ENCODE assay signal across 22 mouse cellular contexts in genomic region chr2:60804763-60805162, GRCm38 (mm10).
DNase-seq lines count a peak whose midpoint lies in the region; ATAC-seq lines count a peak whose summit lies in the region.
"Had no signal": no experiment of that assay in that cellular context is flagged by ENCODE, and none has a peak within 500 bp of the region (broad histone marks: within the 10 kb centered on the region; RNA-seq: fewer than 3 reads in every experiment).

No protein-coding gene starts in this region.

- intact Hi-C loops in heart, postnatal 25 days (cut with DNase I), result loop anchor here (5.0 kb wide), 3 partner anchors 98 to 648 kb away; no protein-coding TSS in a partner anchor
- intact Hi-C loops in left cerebral cortex, postnatal 25 days (cut with DNase I), result loop anchor here (5.0 kb wide), 2 partner anchors 158 to 648 kb away; partner anchors contain the start of gene Rbms1

- no peak for ATAC-seq in embryonic facial prominence, embryonic 13.5 days (ENCODE audit: insufficient number of reproducible peaks, insufficient read depth, low FRiP score, low TSS enrichment, low read depth)
- no peak for ATAC-seq in heart, embryonic 16.5 days (replicated peaks; ENCODE audit: extremely low read depth, insufficient read depth, low FRiP score)
- no peak for ATAC-seq in limb, embryonic 12.5 days (ENCODE audit: insufficient number of reproducible peaks, insufficient read depth, low FRiP score, low TSS enrichment, low read depth)
- ATAC-seq: activated CD4-positive, CD25-positive, alpha-beta regulatory T cell, adult 4 months; CD4-positive, CD25-positive, alpha-beta regulatory T cell, adult 4 months; forebrain, embryonic 15.5 days; intestine, embryonic 15.5 days had no signal

- no peak for DNase-seq in embryonic facial prominence, embryonic 10.5 days (ENCODE audit: low spot score)
- DNase-seq in heart, postnatal 25 days (ENCODE audit: low spot score), result no peak
- no peak for DNase-seq in limb, embryonic 10.5 days (ENCODE audit: low spot score)
- DNase-seq in left cerebral cortex, postnatal 25 days (ENCODE audit: low spot score in 2 of 2), result no peak
- no peak for DNase-seq in retina, embryonic 14.5 days (ENCODE audit: low spot score)
- DNase-seq: adrenal gland, postnatal 14 days; B cell, adult 2 months; cerebellum, adult 11-12 months; cerebellum, adult 9-10 months; cerebellum, postnatal 25 days; gastrocnemius, postnatal 25 days; heart, postnatal 4 days had no signal

- H3K4me2 ChIP-seq in embryonic facial prominence, embryonic 13.5 days, result no peak overlapping the region
- H3K4me2 ChIP-seq in heart, embryonic 16.5 days (ENCODE audit: low read depth, low read length), result no peak overlapping the region
- H3K4me2 ChIP-seq in limb, embryonic 12.5 days, result no peak overlapping the region
- H3K4me2 ChIP-seq: forebrain, embryonic 15.5 days; hindbrain, embryonic 13.5 days; intestine, embryonic 15.5 days had no signal

- H3K4me3 ChIP-seq in embryonic facial prominence, embryonic 13.5 days, result no peak overlapping the region
- no peak overlapping the region for H3K4me3 ChIP-seq in embryonic facial prominence, embryonic 10.5 days
- no peak overlapping the region for H3K4me3 ChIP-seq in heart, embryonic 16.5 days (ENCODE audit: low read length)
- no peak overlapping the region for H3K4me3 ChIP-seq in limb, embryonic 12.5 days (replicated peaks)
- no peak overlapping the region for H3K4me3 ChIP-seq in limb, embryonic 10.5 days
- H3K4me3 ChIP-seq: forebrain, embryonic 15.5 days; heart, embryonic 10.5 days; hindbrain, embryonic 13.5 days; intestine, embryonic 15.5 days had no signal

- H3K27me3 ChIP-seq in embryonic facial prominence, embryonic 13.5 days, result no peaks in the 10 kb centered on the region
- H3K27me3 ChIP-seq in embryonic facial prominence, embryonic 10.5 days (replicated peaks; ENCODE audit: low read depth, poor library complexity, severe bottlenecking), result peaks cover 31% of the 10 kb centered on the region
- no peaks in the 10 kb centered on the region for H3K27me3 ChIP-seq in heart, embryonic 16.5 days (ENCODE audit: control insufficient read depth, insufficient read depth, low read length)
- no peaks in the 10 kb centered on the region for H3K27me3 ChIP-seq in limb, embryonic 12.5 days
- H3K27me3 ChIP-seq in limb, embryonic 10.5 days (ENCODE audit: low read depth, poor library complexity, severe bottlenecking), result no peaks in the 10 kb centered on the region
- H3K27me3 ChIP-seq: intestine, embryonic 15.5 days had no signal

- 52% methylated on average over 7 of the region's 7 CpGs for WGBS in embryonic facial prominence, embryonic 13.5 days
- WGBS in embryonic facial prominence, embryonic 10.5 days, result 56% methylated on average over 7 of the region's 7 CpGs
- 67% methylated on average over 7 of the region's 7 CpGs for WGBS in heart, embryonic 16.5 days
- 50% methylated on average over 7 of the region's 7 CpGs for WGBS in limb, embryonic 12.5 days
- WGBS in limb, embryonic 10.5 days, result 57% methylated on average over 7 of the region's 7 CpGs

- H3K9me3 ChIP-seq in embryonic facial prominence, embryonic 13.5 days, result no peaks in the 10 kb centered on the region
- H3K9me3 ChIP-seq in embryonic facial prominence, embryonic 10.5 days, result no peaks in the 10 kb centered on the region
- no peaks in the 10 kb centered on the region for H3K9me3 ChIP-seq in heart, embryonic 16.5 days (replicated peaks; ENCODE audit: control insufficient read depth, low read length)
- H3K9me3 ChIP-seq in limb, embryonic 12.5 days, result no peaks in the 10 kb centered on the region
- H3K9me3 ChIP-seq in limb, embryonic 10.5 days (replicated peaks), result no peaks in the 10 kb centered on the region
- H3K9me3 ChIP-seq: forebrain, embryonic 15.5 days; G1E; heart, embryonic 10.5 days; hindbrain, embryonic 13.5 days; intestine, embryonic 15.5 days had no signal

- H3K9ac ChIP-seq in embryonic facial prominence, embryonic 13.5 days, result no peak overlapping the region
- H3K9ac ChIP-seq in heart, embryonic 16.5 days (ENCODE audit: low read length), result no peak overlapping the region
- H3K9ac ChIP-seq in limb, embryonic 12.5 days (replicated peaks), result no peak overlapping the region
- H3K9ac ChIP-seq: forebrain, embryonic 15.5 days; hindbrain, embryonic 13.5 days; intestine, embryonic 15.5 days had no signal

- peaks cover 81% of the 10 kb centered on the region for H3K4me1 ChIP-seq in embryonic facial prominence, embryonic 13.5 days
- H3K4me1 ChIP-seq in embryonic facial prominence, embryonic 10.5 days, result peaks cover 82% of the 10 kb centered on the region
- H3K4me1 ChIP-seq in heart, embryonic 16.5 days (ENCODE audit: control insufficient read depth, insufficient read depth, low read length), result peaks cover 47% of the 10 kb centered on the region
- H3K4me1 ChIP-seq in limb, embryonic 12.5 days (replicated peaks), result peaks cover 59% of the 10 kb centered on the region
- peaks cover 72% of the 10 kb centered on the region for H3K4me1 ChIP-seq in limb, embryonic 10.5 days

- no peaks in the 10 kb centered on the region for H3K36me3 ChIP-seq in embryonic facial prominence, embryonic 13.5 days
- 0 out of 2 replicates have a peak, but pooled peaks cover 2% of the 10 kb centered on the region for H3K36me3 ChIP-seq in embryonic facial prominence, embryonic 10.5 days (replicated peaks)
- no peaks in the 10 kb centered on the region for H3K36me3 ChIP-seq in heart, embryonic 16.5 days (ENCODE audit: control insufficient read depth, insufficient read depth)
- H3K36me3 ChIP-seq in limb, embryonic 12.5 days, result no peaks in the 10 kb centered on the region
- no peaks in the 10 kb centered on the region; the same call in 1 of the 2 replicates for H3K36me3 ChIP-seq in limb, embryonic 10.5 days
- H3K36me3 ChIP-seq: forebrain, embryonic 15.5 days; hindbrain, embryonic 13.5 days; intestine, embryonic 15.5 days had no signal

- 0 out of 2 replicates have a peak overlapping the region, but pooled peaks have one; percentile 5 for H3K27ac ChIP-seq in embryonic facial prominence, embryonic 13.5 days
- H3K27ac ChIP-seq in embryonic facial prominence, embryonic 10.5 days (replicated peaks), result no peak overlapping the region
- peak overlapping the region; percentile 46 for H3K27ac ChIP-seq in heart, embryonic 16.5 days (ENCODE audit: low read length)
- H3K27ac ChIP-seq in limb, embryonic 12.5 days, result peak overlapping the region; percentile 25; the same call in 1 of the 2 replicates
- H3K27ac ChIP-seq in limb, embryonic 10.5 days, result no peak overlapping the region
- H3K27ac ChIP-seq: forebrain, embryonic 15.5 days; heart, embryonic 10.5 days; intestine, embryonic 15.5 days had no signal

Comparison
In these comparisons a context has a peak if more than half of its experiments do, and no peak if none do; other contexts are left out.
1. H3K27ac ChIP-seq: peak in embryonic facial prominence, embryonic 13.5 days (single experiment), heart, embryonic 16.5 days (single experiment) and limb, embryonic 12.5 days (single experiment); none in embryonic facial prominence, embryonic 10.5 days (single experiment) and limb, embryonic 10.5 days (single experiment).